Mouse (Mus musculus) myocyte (in vitro differentiated cells): ENCODE measurements at regions not wholly inside any gene's neighbourhood (a gene's known extent, or its start where the extent isn't known, plus 50 kb on each side); places are given as distances from the start of the nearest gene placed in this dataset.

Experiments used
- MAX ChIP-seq: IDR thresholded peaks from one replicate; pipeline ENCODE4 v1.6.1; 2011; ENCODE audit warnings: low read depth, mild to moderate bottlenecking, control low read depth
- MYOD1 ChIP-seq, 3 experiments: IDR thresholded peaks; one replicate each; pipeline ENCODE4 v1.6.1; 2011; ENCODE audit warnings: control low read depth in 2 of 3, low read depth in 2 of 3, mild to moderate bottlenecking in 2 of 3, moderate library complexity in 1 of 3; ENCODE audit not compliant: insufficient read length in 2 of 3, control insufficient read depth in 1 of 3
- MYOG ChIP-seq, 3 experiments: IDR thresholded peaks; one replicate each; pipeline ENCODE4 v1.6.1; 2011; ENCODE audit warnings: control low read depth in 2 of 3, low read depth in 2 of 3, mild to moderate bottlenecking in 2 of 3; ENCODE audit not compliant: insufficient read length in 2 of 3, control insufficient read depth in 1 of 3, insufficient read depth in 1 of 3
- POLR2A ChIP-seq: IDR thresholded peaks from one replicate; pipeline ENCODE4 v1.6.1; 2011; ENCODE audit warnings: low read depth, mild to moderate bottlenecking, control low read depth, moderate library complexity; ENCODE audit not compliant: insufficient read length
- POLR2AphosphoS2 ChIP-seq: IDR thresholded peaks from one replicate; pipeline ENCODE4 v1.6.1; 2011; ENCODE audit warnings: low read depth, control low read depth; ENCODE audit not compliant: insufficient read length
- USF1 ChIP-seq: IDR thresholded peaks from one replicate; pipeline ENCODE4 v1.6.1; 2011; ENCODE audit warnings: low read depth, mild to moderate bottlenecking, control low read depth, moderate library complexity

- TF ChIP-seq POLR2AphosphoS2 (no peak), POLR2A (no peak), MAX (no peak), MYOG (IDR thresholded peaks at IDR 0.05; ENCODE audit: control insufficient read depth in 1 of 3, insufficient read depth in 1 of 3, insufficient read length in 2 of 3, low read depth in 2 of 3) (no peak), MYOD1 (IDR thresholded peaks at IDR 0.05; ENCODE audit: control insufficient read depth in 1 of 3, insufficient read length in 2 of 3, low read depth in 2 of 3) (no peak), USF1 (no peak)
These were observed 168.3 kb upstream of the Atp2b1 start for GRCm38 (mm10) chr10:98745861-98746260.
